ENCODE assay signal across 8 mouse cellular contexts in genomic region chr8:88627265-88627991, GRCm38 (mm10). TPM values are rescaled to one million over a fixed set of nuclear protein-coding genes. Genes with fewer than 3 reads are reported as not detected.
DNase-seq lines count a peak whose midpoint lies in the region; ATAC-seq and TF ChIP-seq lines count a peak whose summit lies in the region.

No protein-coding gene starts in this region.

- no peaks in the 10 kb centered on the region for H3K4me1 ChIP-seq in ES-Bruce4 (ENCODE audit: control insufficient read depth, insufficient read depth, low read length)
- peaks cover 15% of the 10 kb centered on the region for H3K4me1 ChIP-seq in forebrain, embryonic 16.5 days (replicated peaks; ENCODE audit: control insufficient read depth, insufficient read depth, low read length)
- peaks cover 4% of the 10 kb centered on the region for H3K4me1 ChIP-seq in liver, embryonic 16.5 days (ENCODE audit: control insufficient read depth, low read depth, low read length)

- TF ChIP-seq POLR2A in ES-Bruce4 (IDR thresholded peaks at IDR 0.05; ENCODE audit: insufficient read depth, low read length) = no peak

- under 1% methylated on average over 105 of the region's 105 CpGs for WGBS in forebrain, embryonic 16.5 days
- 1% methylated on average over 105 of the region's 105 CpGs for WGBS in liver, embryonic 16.5 days (ENCODE audit: insufficient replicate concordance)

- H3K9ac ChIP-seq in ES-Bruce4 (ENCODE audit: low read depth, poor library complexity, severe bottlenecking) = peak overlapping the region; percentile 70
- peak overlapping the region; percentile 81 for H3K9ac ChIP-seq in forebrain, embryonic 16.5 days (replicated peaks; ENCODE audit: low read depth, low read length)
- H3K9ac ChIP-seq in liver, embryonic 16.5 days (ENCODE audit: low read depth, low read length) = no peak overlapping the region

- H3K27ac ChIP-seq in ES-Bruce4 (ENCODE audit: insufficient read depth, low read length) = no peak overlapping the region
- peak overlapping the region; percentile 77 for H3K27ac ChIP-seq in forebrain, embryonic 16.5 days (ENCODE audit: low read length)
- H3K27ac ChIP-seq in liver, embryonic 16.5 days (ENCODE audit: low read length) = no peak overlapping the region

- DNase-seq in cerebellum, adult 11-12 months = peak; percentile 88
- peak; percentile 84 for DNase-seq in heart, postnatal 14 days
- peak; percentile 73 to 78 for DNase-seq in layer of hippocampus, adult 18-20 months (ENCODE audit: low spot score in 2 of 2)
- DNase-seq in ovary, postnatal 10 days (ENCODE audit: low spot score) = peak; percentile 44
- DNase-seq in c-Kit-positive CD71-positive TER-119-positive erythroid progenitor cells, embryonic 14.5 days (ENCODE audit: low spot score) = no peak

- peak overlapping the region; percentile 72 for H3K4me3 ChIP-seq in ES-Bruce4 (ENCODE audit: low read depth, low read length)
- H3K4me3 ChIP-seq in forebrain, embryonic 16.5 days (replicated peaks; ENCODE audit: low read length) = peak overlapping the region; percentile 66
- H3K4me3 ChIP-seq in liver, embryonic 16.5 days (ENCODE audit: low read depth, low read length) = peak overlapping the region; percentile 46

- no peak for TF ChIP-seq CTCF in ES-Bruce4 (IDR thresholded peaks at IDR 0.05; ENCODE audit: low read depth, low read length)

- peaks cover 5% of the 10 kb centered on the region; the same call in 1 of the 2 replicates for H3K9me3 ChIP-seq in ES-Bruce4 (replicated peaks; ENCODE audit: control insufficient read depth, insufficient read depth, low read length, poor library complexity, severe bottlenecking)
- no peaks in the 10 kb centered on the region for H3K9me3 ChIP-seq in forebrain, embryonic 16.5 days (ENCODE audit: control insufficient read depth, low read length)
- H3K9me3 ChIP-seq in liver, embryonic 16.5 days (replicated peaks; ENCODE audit: control insufficient read depth, low read length) = no peaks in the 10 kb centered on the region

- peaks cover 2% of the 10 kb centered on the region; the same call in 1 of the 2 replicates for H3K27me3 ChIP-seq in ES-Bruce4 (ENCODE audit: control insufficient read depth, insufficient read depth, low read length, poor library complexity, severe bottlenecking)
- H3K27me3 ChIP-seq in forebrain, embryonic 16.5 days (replicated peaks; ENCODE audit: control insufficient read depth, insufficient read depth, low read length) = peaks cover 4% of the 10 kb centered on the region; the same call in 1 of the 2 replicates
- peaks cover 18% of the 10 kb centered on the region for H3K27me3 ChIP-seq in liver, embryonic 16.5 days (ENCODE audit: control insufficient read depth, insufficient read depth, low read depth, low read length)

- intact Hi-C loops in heart, postnatal 14 days (cut with DNase I) = loop anchor here (5.0 kb wide), 1 partner anchor 70 kb away; the partner anchor contains the start of gene Cyld

- H3K4me2 ChIP-seq in forebrain, embryonic 16.5 days (ENCODE audit: low read length) = peak overlapping the region; percentile 90
- H3K4me2 ChIP-seq in liver, embryonic 16.5 days (ENCODE audit: low read depth, low read length) = peak overlapping the region; percentile 59

- H3K36me3 ChIP-seq in ES-Bruce4 (ENCODE audit: control insufficient read depth, insufficient read depth, low read length, poor library complexity, severe bottlenecking) = no peaks in the 10 kb centered on the region
- no peaks in the 10 kb centered on the region for H3K36me3 ChIP-seq in forebrain, embryonic 16.5 days (ENCODE audit: control insufficient read depth, insufficient read depth)
- no peaks in the 10 kb centered on the region for H3K36me3 ChIP-seq in liver, embryonic 16.5 days (ENCODE audit: control insufficient read depth, insufficient read depth)

- TF ChIP-seq EP300 in ES-Bruce4 (IDR thresholded peaks at IDR 0.05; ENCODE audit: insufficient read depth, low read depth, low read length) = no peak

- ATAC-seq in forebrain, embryonic 16.5 days = peak; percentile 87
- peak; percentile 43; the same call in 1 of the 2 replicates for ATAC-seq in liver, embryonic 16.5 days (ENCODE audit: low read depth)

RNA-seq across cellular contexts. Expression of gene Snx20, which starts 8.5 kb away (rescaled TPM):
- not detected in 2 replicates for polyA plus RNA-seq in ES-Bruce4 (2011; ENCODE audit: insufficient read depth, insufficient read length, low read depth, missing spikeins)
- polyA plus RNA-seq in forebrain, embryonic 16.5 days (2015; fragmentation: Nextera tagmentation; extraction: Ambion mirVana) = 1.0 and 1.1 TPM in 2 replicates
- total RNA-seq in heart, postnatal 14 days (2021) = 1 to 10 TPM in 1 of 2 experiments, under 1 TPM in 1; 0.98 to 1.5 TPM
- 1 to 10 TPM; 1.8 to 2.0 TPM for total RNA-seq in layer of hippocampus, adult 18-20 months (2021)
- polyA plus RNA-seq in liver, embryonic 16.5 days (2015; fragmentation: Nextera tagmentation; extraction: Ambion mirVana) = 3.2 and 4.0 TPM in 2 replicates

RNA-seq across cellular contexts. Expression of gene Nod2, which starts 19.7 kb away (rescaled TPM):
- 0.90 and 1.2 TPM in 2 replicates for polyA plus RNA-seq in ES-Bruce4 (2011; ENCODE audit: insufficient read depth, insufficient read length, low read depth, missing spikeins)
- polyA plus RNA-seq in forebrain, embryonic 16.5 days (2015; fragmentation: Nextera tagmentation; extraction: Ambion mirVana) = 0.06 and 0.20 TPM in 2 replicates
- total RNA-seq in heart, postnatal 14 days (2021) = 1 to 10 TPM; 1.2 to 1.4 TPM
- total RNA-seq in layer of hippocampus, adult 18-20 months (2021) = under 1 TPM; 0.37 to 0.51 TPM
- 0.05 and 0.12 TPM in 2 replicates for polyA plus RNA-seq in liver, embryonic 16.5 days (2015; fragmentation: Nextera tagmentation; extraction: Ambion mirVana)
